Mouse (Mus musculus): ENCODE results near the gene Fuk. TPM values are rescaled to one million over a fixed set of nuclear protein-coding genes. Genes with fewer than 3 reads are reported as not detected.
"Not testable (repeated sequence)": the region's sequence is repeated elsewhere in the genome, so short reads cannot be mapped to it uniquely, and the experiment has no call there.

Fuk gene
- total RNA-seq (2021) = 1 to 10 TPM; 8.3 to 8.7 TPM
- long read RNA-seq, experiment 1, transcript Fuk-201 (24 exons, 3,838 nt) = major isoform, 5 of 9 reads
- long read RNA-seq, experiment 1, partial matches to known transcripts = 4 of 9 reads
- long read RNA-seq, experiment 1, other reads (novel, unspliced or antisense) = 0 of 9 reads
- long read RNA-seq, experiment 2, transcript Fuk-201 (24 exons, 3,838 nt) = major isoform, 15 of 31 reads
- long read RNA-seq, experiment 2, partial matches to known transcripts = 15 of 31 reads
- long read RNA-seq, experiment 2, other reads (novel, unspliced or antisense) = 1 of 31 reads

- DNase-seq (ENCODE audit: low spot score in 2 of 2) = peak; percentile 75 to 82
Observed at GRCm38 (mm10) chr8:110901839-110902578, at the start of gene Fuk. Gene Fuk, minus strand, starts transcription at chr8:110902488.

- no peak for DNase-seq (ENCODE audit: low spot score in 2 of 2)
Observed at GRCm38 (mm10) chr8:110950065-110950484, 47.8 kb upstream of the Fuk start.

DNA sequence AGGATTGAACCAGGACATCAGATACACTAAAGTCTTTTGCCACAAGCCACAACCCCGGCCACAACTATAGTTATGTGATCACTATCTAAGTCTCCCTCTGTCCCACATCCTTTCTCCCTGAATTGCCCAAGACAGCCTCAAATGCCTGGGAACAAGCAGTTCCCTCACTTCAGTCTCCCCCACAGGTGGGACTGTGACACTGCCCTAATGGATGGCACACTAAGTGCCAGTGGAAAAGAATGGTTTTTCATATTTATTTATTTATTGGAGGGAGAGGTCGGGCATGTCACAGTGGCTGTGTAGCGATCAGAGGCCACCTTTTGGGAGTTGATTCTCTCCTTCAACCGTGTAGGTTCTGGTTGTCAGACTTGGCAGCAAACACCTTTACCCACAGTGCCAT lies 43.4 kb upstream of the Fuk start:
- DNase-seq (ENCODE audit: low spot score in 2 of 2) = no peak

- DNase-seq (ENCODE audit: low spot score in 2 of 2) = no peak
Observed at GRCm38 (mm10) chr8:110944276-110944876, 42.1 kb upstream of the Fuk start.

- peak; percentile 41 to 50 for DNase-seq (ENCODE audit: low spot score in 2 of 2)
Observed at GRCm38 (mm10) chr8:110941453-110941948, 39.2 kb upstream of the Fuk start.

DNA sequence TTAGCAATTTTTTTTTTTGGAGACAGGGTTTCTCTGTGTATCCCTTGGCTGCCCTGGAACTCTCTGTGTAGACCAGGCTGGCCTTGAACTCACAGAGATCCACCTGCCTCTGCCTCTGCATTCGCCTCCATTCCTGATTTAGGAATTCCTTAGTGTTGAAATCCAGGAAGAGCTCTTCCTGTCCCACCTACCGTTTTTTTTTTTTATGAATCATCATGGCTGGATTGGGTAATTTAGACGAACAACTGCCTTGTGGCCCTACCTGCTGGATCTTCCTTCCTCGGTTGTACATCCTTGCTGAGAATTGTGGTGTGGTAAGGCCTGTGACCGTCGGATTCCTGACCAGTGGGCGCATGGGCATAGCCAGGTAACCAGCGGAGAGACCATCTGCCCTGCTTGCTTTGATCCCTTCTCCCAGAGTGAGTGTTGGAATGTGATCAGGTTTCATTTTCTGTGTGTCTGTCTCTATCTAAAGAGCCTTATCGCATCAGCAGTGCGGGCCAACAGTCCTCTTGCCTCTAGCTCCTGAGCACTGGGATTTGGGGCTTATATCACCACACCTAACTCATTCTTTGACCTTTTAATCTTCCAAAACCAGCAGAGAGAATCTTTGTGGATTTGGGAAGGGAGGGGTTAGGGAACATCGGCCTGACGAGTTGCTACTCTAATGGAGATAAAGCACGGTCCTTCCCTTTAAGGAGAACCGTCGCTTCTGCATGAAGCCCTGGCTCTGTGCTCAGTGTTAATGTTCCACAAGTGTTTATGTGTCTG lies 38.6 kb upstream of the Fuk start:
- DNase-seq (ENCODE audit: low spot score in 2 of 2) = no peak

- DNase-seq (ENCODE audit: low spot score in 2 of 2) = no peak
Observed at GRCm38 (mm10) chr8:110938882-110939589, 36.7 kb upstream of the Fuk start.

GRCm38 (mm10) chr8:110936217-110936616 lies 33.9 kb upstream of the Fuk start:
- no peak for DNase-seq (ENCODE audit: low spot score in 2 of 2)

DNA sequence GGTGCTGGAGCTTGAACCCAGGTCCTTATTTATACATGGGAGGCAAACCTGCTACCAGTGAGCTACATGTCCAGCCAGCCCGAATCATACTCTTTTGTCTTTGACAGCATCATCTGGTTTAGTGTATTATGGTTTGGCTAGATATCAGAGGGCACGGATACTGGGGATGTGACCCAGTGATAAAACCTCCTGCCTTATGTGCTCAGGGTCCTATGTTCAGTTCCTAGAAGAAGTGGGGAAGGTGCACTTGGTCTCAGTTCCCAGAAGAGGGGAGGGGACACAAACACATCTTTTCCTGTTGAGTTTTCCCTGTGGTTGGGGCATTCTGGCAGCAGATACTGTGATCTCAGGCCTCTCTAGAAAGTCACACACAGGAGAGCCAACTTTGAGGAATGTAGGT lies 31.0 kb upstream of the Fuk start:
- no peak for DNase-seq (ENCODE audit: low spot score in 2 of 2)

DNA sequence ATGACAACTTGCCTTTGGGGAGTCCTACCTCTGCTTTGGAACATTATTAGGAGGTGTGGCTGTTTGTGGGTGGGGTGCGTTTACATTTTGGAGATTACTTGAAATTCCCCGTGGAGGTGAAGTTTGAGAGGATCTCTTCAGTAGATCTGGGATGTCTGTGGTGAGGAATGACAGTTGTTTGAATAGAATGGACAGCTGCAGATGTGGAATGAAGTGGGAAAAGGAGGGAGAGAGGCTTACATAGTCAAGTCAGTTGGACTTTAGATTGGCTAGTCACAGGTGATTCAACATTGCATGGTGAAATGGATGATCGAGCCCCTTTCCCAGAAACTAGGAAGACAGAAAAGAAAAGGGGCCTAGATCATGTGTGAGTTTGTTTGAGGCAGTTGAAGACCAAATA lies 30.2 kb upstream of the Fuk start:
- DNase-seq (ENCODE audit: low spot score in 2 of 2) = no peak

- DNase-seq (ENCODE audit: low spot score in 2 of 2) = peak in 1 of 2 experiments; percentile 46
Observed at GRCm38 (mm10) chr8:110931176-110931939, 29.1 kb upstream of the Fuk start.

DNA sequence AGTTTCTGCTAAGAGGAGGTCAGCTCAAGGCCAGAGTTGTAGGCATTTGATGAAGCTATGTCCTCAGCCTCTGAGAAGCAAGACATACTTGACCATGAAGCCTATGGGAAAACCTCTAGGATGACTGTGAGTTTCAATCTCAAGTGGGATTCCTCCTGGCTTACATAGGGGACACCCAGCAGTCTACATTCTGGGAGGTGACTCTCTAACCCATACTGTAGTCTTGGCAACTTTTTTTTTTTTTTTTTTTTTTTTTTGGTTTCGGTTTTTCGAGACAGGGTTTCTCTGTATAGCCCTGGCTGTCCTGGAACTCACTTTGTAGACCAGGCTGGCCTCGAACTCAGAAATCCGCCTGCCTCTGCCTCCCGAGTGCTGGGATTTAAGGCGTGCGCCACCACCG lies 27.4 kb upstream of the Fuk start:
- DNase-seq (ENCODE audit: low spot score in 2 of 2) = not testable (repeated sequence)

GRCm38 (mm10) chr8:110929066-110929465 lies 26.8 kb upstream of the Fuk start:
- no peak for DNase-seq (ENCODE audit: low spot score in 2 of 2)

DNA sequence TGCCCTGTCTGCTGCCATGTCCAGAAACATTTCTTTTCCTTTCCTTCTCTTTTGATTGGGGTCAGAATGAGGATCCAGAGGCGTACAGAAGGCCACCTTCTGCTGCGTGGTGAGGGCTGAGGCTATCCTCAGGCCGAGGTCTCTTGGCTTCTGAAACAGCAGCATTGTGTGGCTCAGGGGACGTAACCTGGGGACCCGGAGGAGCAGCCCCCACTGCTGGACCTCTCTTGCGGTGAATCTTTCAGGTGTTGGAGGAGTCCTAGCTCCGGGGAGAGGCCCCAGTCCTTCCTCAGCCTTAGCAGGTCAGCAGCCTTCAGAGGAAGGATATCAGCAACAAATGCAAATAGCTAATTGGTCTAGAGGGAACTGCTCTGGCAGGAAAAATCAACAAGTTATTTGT lies 26.1 kb upstream of the Fuk start:
- DNase-seq (ENCODE audit: low spot score in 2 of 2) = no peak

DNA sequence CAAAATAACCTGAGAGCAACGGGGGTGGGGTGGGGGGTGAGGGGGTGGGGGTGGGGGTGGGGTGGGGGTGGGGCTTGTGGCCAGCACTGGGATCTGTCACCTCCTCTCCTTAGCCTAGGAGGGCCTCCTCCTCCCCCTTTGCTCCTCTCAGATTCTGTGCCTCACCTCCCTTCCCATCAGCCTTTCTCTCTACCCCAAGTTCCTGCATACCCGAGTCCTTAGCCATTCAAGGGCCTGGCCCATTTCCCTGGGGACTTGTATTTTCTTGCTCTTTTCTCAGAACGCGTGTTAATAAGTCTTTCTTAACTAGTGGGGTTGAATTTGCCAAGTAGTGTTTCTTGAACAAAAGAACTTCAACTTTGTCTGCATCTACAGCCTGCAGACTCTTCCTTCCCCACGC lies 24.4 kb upstream of the Fuk start:
- DNase-seq (ENCODE audit: low spot score in 2 of 2) = no peak

- no peak for DNase-seq (ENCODE audit: low spot score in 2 of 2)
Observed at GRCm38 (mm10) chr8:110925691-110926140, 23.4 kb upstream of the Fuk start.

DNA sequence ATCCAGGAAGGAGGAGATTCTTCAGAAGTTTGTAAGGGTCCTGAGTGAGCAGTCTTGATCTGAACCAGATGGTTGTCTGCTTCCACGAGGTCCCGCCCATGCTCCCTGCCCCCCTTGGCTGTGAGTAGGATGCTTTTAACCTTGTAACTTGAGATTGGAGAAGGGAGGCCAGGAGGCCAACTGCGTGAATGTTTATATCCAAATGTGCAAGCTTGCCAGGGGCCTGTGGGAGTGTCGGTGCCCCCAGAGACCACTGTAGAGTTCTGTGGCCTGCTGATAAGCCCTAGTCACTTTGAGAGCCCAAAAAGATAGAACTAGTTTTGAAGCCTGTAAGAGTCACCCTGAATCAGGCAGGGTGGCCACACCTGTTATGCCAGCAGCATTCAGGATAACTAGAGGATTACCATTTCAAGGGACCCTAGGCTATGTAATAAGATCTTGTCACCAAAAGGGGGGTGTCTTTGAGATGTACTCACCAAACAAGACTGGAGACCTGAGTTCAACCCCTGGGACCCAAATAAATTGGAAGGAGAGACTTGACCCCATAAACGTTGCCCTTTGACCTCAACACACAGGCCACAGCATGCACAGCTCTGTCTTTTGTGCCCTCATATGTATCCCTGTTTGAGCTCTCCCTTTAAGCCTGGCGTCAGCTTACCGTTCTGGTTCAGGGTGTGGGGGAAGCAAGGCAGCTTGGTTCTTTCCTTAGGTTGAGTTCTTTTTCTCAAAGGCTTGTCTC lies 19.4 kb upstream of the Fuk start:
- DNase-seq (ENCODE audit: low spot score in 2 of 2) = peak in 1 of 2 experiments; percentile 10

- no peak for DNase-seq (ENCODE audit: low spot score in 2 of 2)
Observed at GRCm38 (mm10) chr8:110920773-110921277, 18.5 kb upstream of the Fuk start.
